In genomic region chr10:29196811-29197210, GRCm38 (mm10) we compare ENCODE assay signal across 23 mouse cellular contexts. TPM values are rescaled to one million over a fixed set of nuclear protein-coding genes. Genes with fewer than 3 reads are reported as not detected.
A peak's percentile ranks its signal among the peaks of the same experiment; 100 is the strongest.
DNase-seq lines count a peak whose midpoint lies in the region; ATAC-seq and TF ChIP-seq lines count a peak whose summit lies in the region.
"Had no signal": no experiment of that assay in that cellular context is flagged by ENCODE, and none has a peak within 500 bp of the region (broad histone marks: within the 10 kb centered on the region; RNA-seq: fewer than 3 reads in every experiment).

No protein-coding gene starts in this region.

- TF ChIP-seq EP300 in ES-Bruce4 (IDR thresholded peaks at IDR 0.05; ENCODE audit: insufficient read depth, low read depth, low read length), result no peak
- TF ChIP-seq EP300 in heart, adult 2 months (IDR thresholded peaks at IDR 0.05; ENCODE audit: insufficient read depth, low read depth, low read length), result no peak

- H3K36me3 ChIP-seq in midbrain, embryonic 11.5 days (ENCODE audit: control insufficient read depth, insufficient read depth, low read length), result peaks cover 22% of the 10 kb centered on the region
- peaks cover 84% of the 10 kb centered on the region for H3K36me3 ChIP-seq in midbrain, embryonic 10.5 days
- H3K36me3 ChIP-seq in ES-Bruce4 (ENCODE audit: control insufficient read depth, insufficient read depth, low read length, poor library complexity, severe bottlenecking), result no peaks in the 10 kb centered on the region
- peaks cover 33% of the 10 kb centered on the region for H3K36me3 ChIP-seq in midbrain, postnatal 0 days (ENCODE audit: insufficient read depth, low read length)
- no peaks in the 10 kb centered on the region for H3K36me3 ChIP-seq in heart, adult 2 months (ENCODE audit: control insufficient read depth, insufficient read depth, low read length)
- H3K36me3 ChIP-seq: heart, embryonic 12.5 days; liver, embryonic 12.5 days had no signal

- no peaks in the 10 kb centered on the region for H3K27me3 ChIP-seq in midbrain, embryonic 11.5 days (ENCODE audit: control insufficient read depth, insufficient read depth, low read length)
- H3K27me3 ChIP-seq in midbrain, embryonic 10.5 days (ENCODE audit: low read depth, poor library complexity, severe bottlenecking), result no peaks in the 10 kb centered on the region
- H3K27me3 ChIP-seq in ES-Bruce4 (ENCODE audit: control insufficient read depth, insufficient read depth, low read length, poor library complexity, severe bottlenecking), result no peaks in the 10 kb centered on the region; the same call in 1 of the 2 replicates
- no peaks in the 10 kb centered on the region for H3K27me3 ChIP-seq in midbrain, postnatal 0 days (ENCODE audit: insufficient read depth, low read length)
- no peaks in the 10 kb centered on the region for H3K27me3 ChIP-seq in heart, adult 2 months (ENCODE audit: control insufficient read depth, insufficient read depth, low read length)
- H3K27me3 ChIP-seq: heart, embryonic 12.5 days; liver, embryonic 12.5 days had no signal

- no peak overlapping the region for H3K27ac ChIP-seq in midbrain, embryonic 11.5 days (ENCODE audit: low read depth, low read length)
- H3K27ac ChIP-seq in midbrain, embryonic 10.5 days (replicated peaks), result no peak overlapping the region
- H3K27ac ChIP-seq in ES-Bruce4 (ENCODE audit: insufficient read depth, low read length), result no peak overlapping the region
- no peak overlapping the region for H3K27ac ChIP-seq in midbrain, postnatal 0 days (ENCODE audit: low read depth, low read length)
- no peak overlapping the region for H3K27ac ChIP-seq in heart, adult 2 months
- H3K27ac ChIP-seq: kidney, postnatal 0 days; left cerebral cortex, adult 2 months; limb, embryonic 10.5 days; liver, embryonic 12.5 days; macrophage had no signal

- H3K4me3 ChIP-seq in midbrain, embryonic 11.5 days (ENCODE audit: low read depth, low read length), result no peak overlapping the region
- H3K4me3 ChIP-seq in midbrain, embryonic 10.5 days, result no peak overlapping the region
- peak overlapping the region; percentile 37 for H3K4me3 ChIP-seq in ES-Bruce4 (ENCODE audit: low read depth, low read length)
- H3K4me3 ChIP-seq in midbrain, postnatal 0 days (ENCODE audit: low read depth, low read length), result no peak overlapping the region
- no peak overlapping the region for H3K4me3 ChIP-seq in heart, adult 2 months
- H3K4me3 ChIP-seq: heart, embryonic 12.5 days; left cerebral cortex, adult 2 months; limb, embryonic 10.5 days; liver, embryonic 12.5 days had no signal

- no peak overlapping the region for H3K9ac ChIP-seq in midbrain, embryonic 11.5 days (ENCODE audit: low read length)
- H3K9ac ChIP-seq in ES-Bruce4 (ENCODE audit: low read depth, poor library complexity, severe bottlenecking), result no peak overlapping the region
- no peak overlapping the region for H3K9ac ChIP-seq in midbrain, postnatal 0 days (replicated peaks; ENCODE audit: low read length, poor library complexity, severe bottlenecking)
- H3K9ac ChIP-seq in heart, adult 2 months (ENCODE audit: low read depth, low read length), result no peak overlapping the region
- H3K9ac ChIP-seq: heart, embryonic 12.5 days; liver, embryonic 12.5 days; lung, embryonic 14.5 days had no signal

- ATAC-seq in midbrain, embryonic 11.5 days (ENCODE audit: low FRiP score), result peak; percentile 42; the same call in 1 of the 2 replicates
- peak; percentile 24; the same call in 1 of the 2 replicates for ATAC-seq in midbrain, postnatal 0 days (ENCODE audit: low FRiP score)
- ATAC-seq: CD4-positive, CD25-positive, alpha-beta regulatory T cell, adult 4 months; intestine, embryonic 16.5 days; liver, embryonic 12.5 days had no signal

- intact Hi-C loops in heart, adult 2 months (cut with DNase I), result no loop called here

- no peaks in the 10 kb centered on the region for H3K9me3 ChIP-seq in midbrain, embryonic 11.5 days (ENCODE audit: control insufficient read depth, low read length)
- peaks cover 12% of the 10 kb centered on the region for H3K9me3 ChIP-seq in midbrain, embryonic 10.5 days (replicated peaks)
- H3K9me3 ChIP-seq in ES-Bruce4 (replicated peaks; ENCODE audit: control insufficient read depth, insufficient read depth, low read length, poor library complexity, severe bottlenecking), result no peaks in the 10 kb centered on the region
- no peaks in the 10 kb centered on the region for H3K9me3 ChIP-seq in midbrain, postnatal 0 days (ENCODE audit: low read length)
- H3K9me3 ChIP-seq: limb, embryonic 10.5 days had no signal

- no peaks in the 10 kb centered on the region for H3K4me1 ChIP-seq in midbrain, embryonic 11.5 days (ENCODE audit: control insufficient read depth, insufficient read depth, low read length)
- no peaks in the 10 kb centered on the region for H3K4me1 ChIP-seq in midbrain, embryonic 10.5 days
- no peaks in the 10 kb centered on the region for H3K4me1 ChIP-seq in ES-Bruce4 (ENCODE audit: control insufficient read depth, insufficient read depth, low read length)
- H3K4me1 ChIP-seq in midbrain, postnatal 0 days (ENCODE audit: insufficient read depth, low read length), result no peaks in the 10 kb centered on the region
- no peaks in the 10 kb centered on the region for H3K4me1 ChIP-seq in heart, adult 2 months (ENCODE audit: control insufficient read depth, insufficient read depth, low read length)
- H3K4me1 ChIP-seq: heart, embryonic 12.5 days; limb, embryonic 10.5 days; liver, embryonic 12.5 days had no signal

- DNase-seq in midbrain, embryonic 11.5 days (ENCODE audit: low spot score, missing footprints), result no peak
- DNase-seq in midbrain, embryonic 10.5 days (ENCODE audit: low spot score), result no peak
- peak; percentile 42 for DNase-seq in R1 (ENCODE audit: low read depth, low spot score)
- DNase-seq in midbrain, postnatal 0 days (ENCODE audit: low spot score), result no peak
- no peak for DNase-seq in layer of hippocampus, adult 11-12 months (ENCODE audit: low spot score)
- no peak for DNase-seq in heart, adult 2 months
- DNase-seq: cerebellum, adult 9-11 months; gastrocnemius, postnatal 36 days; heart, postnatal 36 days; lung, embryonic 14.5 days; retina, postnatal 1 day; thymus, postnatal 14 days had no signal

- H3K79me2 ChIP-seq in heart, adult 2 months (replicated peaks; ENCODE audit: control insufficient read depth, insufficient read depth, low read length), result no peaks in the 10 kb centered on the region

- 97% methylated on average over 33 of the region's 33 CpGs for WGBS in midbrain, embryonic 11.5 days
- 96% methylated on average over 33 of the region's 33 CpGs for WGBS in midbrain, embryonic 10.5 days
- 98% methylated on average over 33 of the region's 33 CpGs for WGBS in midbrain, postnatal 0 days
- WGBS in heart, adult 2 months, result 96% methylated on average over 33 of the region's 33 CpGs

- H3K4me2 ChIP-seq in midbrain, embryonic 11.5 days, result no peak overlapping the region
- no peak overlapping the region for H3K4me2 ChIP-seq in midbrain, postnatal 0 days (ENCODE audit: low read depth, low read length, poor library complexity, severe bottlenecking)
- H3K4me2 ChIP-seq: heart, embryonic 12.5 days; liver, embryonic 12.5 days; lung, embryonic 14.5 days had no signal

- no peak for TF ChIP-seq POLR2A in ES-Bruce4 (IDR thresholded peaks at IDR 0.05; ENCODE audit: insufficient read depth, low read length)
- no peak for TF ChIP-seq POLR2A in heart, adult 2 months (IDR thresholded peaks at IDR 0.05; ENCODE audit: insufficient read depth, low read depth, low read length)

- no peak for TF ChIP-seq CTCF in ES-Bruce4 (IDR thresholded peaks at IDR 0.05; ENCODE audit: low read depth, low read length)
- no peak for TF ChIP-seq CTCF in midbrain, postnatal 0 days (IDR thresholded peaks at IDR 0.05)
- no peak for TF ChIP-seq CTCF in heart, adult 2 months (IDR thresholded peaks at IDR 0.05)

RNA-seq across cellular contexts. Expression of gene Gm49353, which starts 1.9 kb away (rescaled TPM):
- polyA plus RNA-seq in midbrain, embryonic 11.5 days (2014; fragmentation: Nextera tagmentation; extraction: Ambion mirVana), result 2.5 and 4.9 TPM in 2 replicates
- polyA plus RNA-seq in midbrain, embryonic 10.5 days (2016; fragmentation: Nextera tagmentation; extraction: Ambion mirVana), result 1.1 and 2.0 TPM in 2 replicates
- 3.3 TPM in 1 of 2 replicates, not detected in the other for polyA plus RNA-seq in ES-Bruce4 (2011; ENCODE audit: insufficient read depth, insufficient read length, low read depth, missing spikeins)
- total RNA-seq in midbrain, postnatal 0 days (2014; rRNA removed), result 14.9 and 20.6 TPM in 2 replicates
- polyA plus RNA-seq in midbrain, postnatal 0 days (2015; fragmentation: Nextera tagmentation; extraction: Ambion mirVana), result 11.7 and 15.0 TPM in 2 replicates
- total RNA-seq in heart, adult 2 months (2021), result not detected
- polyA plus RNA-seq in heart, adult 2 months (2012; rRNA removed), result not detected in 2 replicates
- total RNA-seq: gastrocnemius, postnatal 36 days; heart, postnatal 36 days; neutrophil, adult 5-6 weeks had no signal
- polyA plus RNA-seq: CD4-positive, CD25-positive, alpha-beta regulatory T cell, adult 4 months; heart, embryonic 12.5 days; kidney, postnatal 0 days; limb, embryonic 10.5 days; liver, embryonic 12.5 days; lung, embryonic 14.5 days; macrophage; small intestine, adult 2 months had no signal

RNA-seq across cellular contexts. Expression of gene 9330159F19Rik, which starts 14.6 kb away (rescaled TPM):
- polyA plus RNA-seq in midbrain, embryonic 11.5 days (2014; fragmentation: Nextera tagmentation; extraction: Ambion mirVana), result 7.7 and 8.7 TPM in 2 replicates
- polyA plus RNA-seq in midbrain, embryonic 10.5 days (2016; fragmentation: Nextera tagmentation; extraction: Ambion mirVana), result 2.5 and 4.4 TPM in 2 replicates
- polyA plus RNA-seq in ES-Bruce4 (2011; ENCODE audit: insufficient read depth, insufficient read length, low read depth, missing spikeins), result 0.18 and 0.25 TPM in 2 replicates
- 74.9 and 87.2 TPM in 2 replicates for total RNA-seq in midbrain, postnatal 0 days (2014; rRNA removed)
- polyA plus RNA-seq in midbrain, postnatal 0 days (2015; fragmentation: Nextera tagmentation; extraction: Ambion mirVana), result 17.9 and 21.3 TPM in 2 replicates
- total RNA-seq in heart, adult 2 months (2021), result under 1 TPM; 0.11 to 0.31 TPM
- polyA plus RNA-seq in heart, adult 2 months (2012; rRNA removed), result 0.12 and 0.37 TPM in 2 replicates
- polyA plus RNA-seq: CD4-positive, CD25-positive, alpha-beta regulatory T cell, adult 4 months; macrophage had no signal

RNA-seq across cellular contexts. Expression of gene Soga3, which starts 53.2 kb away (rescaled TPM):
- polyA plus RNA-seq in midbrain, embryonic 11.5 days (2014; fragmentation: Nextera tagmentation; extraction: Ambion mirVana), result 35.0 and 35.2 TPM in 2 replicates
- 14.5 and 24.2 TPM in 2 replicates for polyA plus RNA-seq in midbrain, embryonic 10.5 days (2016; fragmentation: Nextera tagmentation; extraction: Ambion mirVana)
- polyA plus RNA-seq in ES-Bruce4 (2011; ENCODE audit: insufficient read depth, insufficient read length, low read depth, missing spikeins), result 1.6 and 2.5 TPM in 2 replicates
- 156 and 164 TPM in 2 replicates for total RNA-seq in midbrain, postnatal 0 days (2014; rRNA removed)
- polyA plus RNA-seq in midbrain, postnatal 0 days (2015; fragmentation: Nextera tagmentation; extraction: Ambion mirVana), result 131 and 160 TPM in 2 replicates
- total RNA-seq in heart, adult 2 months (2021), result not detected
- 0.06 TPM in 1 of 2 replicates, not detected in the other for polyA plus RNA-seq in heart, adult 2 months (2012; rRNA removed)
- total RNA-seq: gastrocnemius, postnatal 36 days; heart, postnatal 36 days; neutrophil, adult 5-6 weeks had no signal
- polyA plus RNA-seq: CD4-positive, CD25-positive, alpha-beta regulatory T cell, adult 4 months; macrophage had no signal
